Mouse (Mus musculus) heart, postnatal 36 days (tissue): ENCODE measurements at regions not wholly inside any gene's neighbourhood (a gene's known extent, or its start where the extent isn't known, plus 50 kb on each side); places are given as distances from the start of the nearest gene placed in this dataset.

ENCODE experiments used
- DNase-seq, 2 experiments: peaks; one replicate each; pipeline ENCODE4 v3.0.0; 2021 to 2022
- intact Hi-C: fragments of 180-260 bp; cut with DNase I; formaldehyde crosslinking; loops from one replicate; pipeline ENCODE4 v1.15.1; 2025

DNA sequence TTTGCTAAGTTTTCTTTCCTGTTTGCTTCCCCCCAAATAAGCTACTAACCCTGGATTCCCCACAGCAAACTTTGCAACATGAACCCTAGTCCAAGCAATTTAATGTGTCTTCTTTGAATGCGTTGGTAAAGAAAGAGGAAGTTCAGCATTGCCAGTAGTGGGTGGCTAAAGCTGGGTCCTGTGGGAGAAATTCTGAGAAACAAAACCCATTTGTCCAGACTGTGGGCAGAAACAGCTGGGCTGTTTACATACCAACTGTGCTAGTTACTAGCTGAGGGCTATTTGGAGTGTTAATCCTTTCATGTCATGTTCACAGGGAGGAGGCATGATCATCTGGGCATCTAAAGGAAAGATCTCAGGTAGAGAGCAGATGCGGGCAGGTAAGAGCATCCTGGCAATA lies 51.8 kb upstream of the 1190002N15Rik start:
- intact Hi-C loops, result no loop called here

GRCm38 (mm10) chr9:94604993-94605392 lies 64.7 kb upstream of the Slc9a9 start:
- no peak for DNase-seq
- intact Hi-C loops, result no loop called here

More for the DNA sequence above, 51.8 kb upstream of the 1190002N15Rik start:
- no peak for DNase-seq

DNA sequence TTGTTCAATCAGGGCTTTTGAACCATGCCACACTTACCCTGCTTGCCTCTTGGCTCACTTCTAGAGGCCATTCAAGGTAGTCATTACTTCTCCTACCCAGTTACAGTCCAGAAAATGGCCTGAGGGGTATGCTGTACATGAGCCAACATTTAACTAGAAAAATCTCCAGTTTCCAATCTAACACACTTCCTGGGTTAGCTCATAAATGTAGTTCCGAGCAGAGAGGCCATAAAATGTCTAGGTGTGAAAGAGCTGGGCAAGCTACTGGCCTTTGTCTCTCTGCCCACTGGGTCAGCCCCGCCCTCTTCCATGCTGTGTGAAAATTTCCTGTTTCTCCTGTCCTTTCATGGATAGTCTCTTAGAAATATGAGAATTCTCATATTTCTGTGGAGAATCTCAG lies 63.3 kb upstream of the Slc9a9 start:
- intact Hi-C loops, result no loop called here
- no peak for DNase-seq

DNA sequence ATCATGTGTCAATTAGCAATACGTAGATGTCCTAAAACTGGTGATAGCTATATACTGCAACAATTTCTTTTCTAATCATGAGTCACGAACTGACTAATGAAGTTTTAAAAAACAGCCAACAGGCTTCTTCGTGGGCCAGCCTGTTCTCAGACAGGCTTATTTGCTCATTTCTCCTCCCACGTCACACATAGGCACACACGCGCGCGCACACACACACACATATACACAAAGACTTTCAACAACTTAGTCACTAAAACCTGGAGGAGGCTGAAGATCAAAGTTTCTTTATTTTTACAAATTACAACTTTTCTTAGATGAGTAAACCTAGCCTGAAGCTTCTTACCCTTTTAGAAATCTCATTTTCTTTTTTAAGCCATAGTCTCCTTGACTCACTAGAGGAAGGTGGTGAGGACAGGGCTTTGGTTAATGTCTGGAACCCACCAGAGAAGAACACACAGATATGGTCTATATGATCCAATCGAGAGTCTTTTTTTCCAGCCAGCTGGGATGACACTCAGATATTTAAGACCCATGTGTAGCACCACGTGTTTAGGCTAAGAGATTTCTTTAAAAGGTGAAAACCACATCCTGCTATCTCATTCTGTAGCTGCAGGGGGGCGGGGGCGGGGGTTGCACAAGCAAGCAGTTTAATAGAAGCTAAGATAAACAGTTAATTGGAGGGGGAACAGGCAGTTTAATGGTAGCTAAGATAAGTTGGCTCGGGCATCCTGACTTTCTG lies 62.5 kb upstream of the Slc9a9 start:
- intact Hi-C loops, result no loop called here
- DNase-seq, result no peak

DNA sequence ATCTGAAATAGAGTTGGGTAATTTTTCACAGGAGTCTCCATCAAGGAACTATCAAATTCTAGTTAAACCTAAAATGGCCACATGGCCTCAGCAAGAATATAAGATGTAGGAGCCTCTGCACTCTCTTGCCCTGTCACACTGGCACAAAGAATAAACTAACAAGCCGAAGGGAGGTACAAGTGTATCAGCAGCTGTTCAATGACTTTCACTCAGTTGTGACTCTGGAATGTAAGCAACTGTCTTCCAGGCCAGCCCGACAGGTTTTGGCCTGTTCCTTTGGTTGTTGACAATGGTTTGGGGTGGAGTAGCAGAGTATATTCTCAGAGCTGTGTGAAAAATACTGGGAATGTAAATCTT lies 62.0 kb upstream of the Slc9a9 start:
- no peak for DNase-seq
- intact Hi-C loops, result no loop called here

- intact Hi-C loops, result loop anchor here (5.0 to 10.0 kb wide), 2 partner anchors 138 to 835 kb away; no protein-coding TSS in a partner anchor
- DNase-seq, result no peak
Measured at GRCm38 (mm10) chr9:94610101-94610500, 59.6 kb upstream of the Slc9a9 start.

DNA sequence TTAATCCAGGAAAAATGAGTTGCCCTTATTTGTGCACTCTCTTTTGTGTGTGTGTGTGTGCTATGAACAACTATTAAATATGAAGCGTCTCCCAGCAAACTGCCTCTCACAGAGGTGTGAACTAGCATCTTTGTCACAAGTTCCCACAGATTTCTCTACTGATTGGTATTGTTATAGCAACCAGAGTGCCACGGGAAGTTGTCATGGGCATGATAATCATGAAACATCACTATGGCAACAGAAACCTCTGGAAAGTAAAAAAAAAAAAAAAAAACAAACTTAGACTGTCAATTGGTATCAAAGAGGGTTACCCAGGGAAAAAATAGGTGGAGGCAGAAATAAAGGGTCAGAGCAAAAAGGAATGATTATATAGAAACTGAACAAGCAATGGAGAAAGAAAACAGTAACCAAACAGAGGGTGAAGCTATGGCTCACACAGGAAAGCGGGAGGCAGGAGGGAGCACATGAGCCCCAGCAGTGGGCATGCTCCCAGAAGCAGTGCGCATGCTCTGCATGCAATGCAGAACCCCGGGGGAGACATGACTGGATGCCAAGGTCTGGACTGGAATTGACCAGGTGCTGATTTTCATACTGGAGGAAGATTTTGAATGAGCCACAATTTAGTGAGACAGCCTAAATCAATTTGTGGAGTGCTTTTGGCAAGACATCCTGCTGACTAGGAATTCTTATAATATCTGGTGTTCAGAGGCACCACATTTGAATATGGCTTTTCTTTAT lies 58.9 kb upstream of the Slc9a9 start:
- intact Hi-C loops, result loop anchor here (5.0 to 10.0 kb wide), 2 partner anchors 138 to 836 kb away; no protein-coding TSS in a partner anchor

GRCm38 (mm10) chr9:94613891-94614671 lies 55.6 kb upstream of the Slc9a9 start:
- DNase-seq, result peak; percentile 25 to 43
- intact Hi-C loops, result loop anchor here (2.0 to 10.0 kb wide), 4 partner anchors 77 to 839 kb away; no protein-coding TSS in a partner anchor

More for the DNA sequence above, 58.9 kb upstream of the Slc9a9 start:
- no peak for DNase-seq

GRCm38 (mm10) chr9:94615205-94615604 lies 54.5 kb upstream of the Slc9a9 start:
- intact Hi-C loops, result loop anchor here (2.0 to 10.0 kb wide), 3 partner anchors 78 to 840 kb away; no protein-coding TSS in a partner anchor

GRCm38 (mm10) chr9:94618079-94618786 lies 51.5 kb upstream of the Slc9a9 start:
- intact Hi-C loops, result loop anchor here (10.0 kb wide), 1 partner anchor 843 kb away; no protein-coding TSS in a partner anchor
- no peak for DNase-seq

More at GRCm38 (mm10) chr9:94615205-94615604, 54.5 kb upstream of the Slc9a9 start:
- DNase-seq, result peak in 1 of 2 experiments; percentile 5
